Mouse (Mus musculus) cerebellum, postnatal 36 days (tissue): Measurements from ENCODE around the gene Zfp827.

ENCODE experiments used
- DNase-seq, 2 experiments: peaks; one replicate each; pipeline ENCODE4 v3.0.0; 2021 to 2022; ENCODE audit warnings: mixed read lengths in 2 of 2

Zfp827 gene

DNA sequence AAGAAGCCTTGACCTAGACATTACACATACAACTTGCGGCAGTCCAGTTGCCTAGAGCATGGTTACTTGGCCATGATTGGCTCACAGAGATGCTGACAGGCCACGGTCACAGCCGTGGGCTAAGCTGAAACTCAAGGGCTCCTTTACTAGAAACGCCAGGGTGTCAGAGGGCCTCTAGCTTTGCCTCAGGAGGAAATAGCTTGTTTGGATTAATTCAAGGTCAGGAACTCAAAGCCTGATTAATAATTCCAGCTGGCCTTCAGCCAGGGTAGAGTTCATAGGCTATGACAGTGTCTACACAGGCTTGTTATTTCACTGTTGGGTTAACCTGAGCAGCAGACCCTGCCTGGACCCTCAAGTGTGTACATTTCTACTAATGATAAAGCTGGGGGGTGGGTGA is 132.1 kb downstream of the Zfp827 start:
- no peak for DNase-seq

DNA sequence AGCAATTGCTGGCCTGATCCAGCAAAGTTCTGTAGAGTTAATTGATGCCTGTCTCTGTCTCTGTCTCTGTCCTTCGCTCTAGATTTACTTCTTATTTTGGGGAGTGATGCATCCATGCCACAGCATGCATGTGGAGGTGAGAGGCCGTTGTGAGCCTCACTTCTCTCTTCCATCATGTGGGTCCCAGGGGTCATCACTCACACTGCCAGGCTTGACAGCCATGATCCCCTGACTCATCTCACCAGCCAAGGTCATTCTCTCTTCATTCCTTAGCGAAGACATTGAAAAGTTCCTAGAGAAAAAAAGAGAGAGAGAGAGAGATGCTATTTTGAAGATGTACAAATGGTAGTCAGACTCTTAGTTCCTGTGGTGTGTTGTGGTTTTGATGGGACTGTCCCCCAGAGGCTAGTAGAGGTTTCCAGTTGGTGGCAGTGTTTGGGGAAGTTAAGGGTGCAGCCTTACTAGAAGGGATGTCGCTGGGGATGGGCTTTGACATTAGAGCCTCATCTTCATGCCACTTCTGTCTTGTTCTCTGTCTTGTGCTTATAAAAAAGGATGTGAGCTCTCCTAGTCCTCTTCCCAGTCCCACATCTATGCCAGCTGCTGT is 133.0 kb downstream of the Zfp827 start:
- no peak for DNase-seq

DNA sequence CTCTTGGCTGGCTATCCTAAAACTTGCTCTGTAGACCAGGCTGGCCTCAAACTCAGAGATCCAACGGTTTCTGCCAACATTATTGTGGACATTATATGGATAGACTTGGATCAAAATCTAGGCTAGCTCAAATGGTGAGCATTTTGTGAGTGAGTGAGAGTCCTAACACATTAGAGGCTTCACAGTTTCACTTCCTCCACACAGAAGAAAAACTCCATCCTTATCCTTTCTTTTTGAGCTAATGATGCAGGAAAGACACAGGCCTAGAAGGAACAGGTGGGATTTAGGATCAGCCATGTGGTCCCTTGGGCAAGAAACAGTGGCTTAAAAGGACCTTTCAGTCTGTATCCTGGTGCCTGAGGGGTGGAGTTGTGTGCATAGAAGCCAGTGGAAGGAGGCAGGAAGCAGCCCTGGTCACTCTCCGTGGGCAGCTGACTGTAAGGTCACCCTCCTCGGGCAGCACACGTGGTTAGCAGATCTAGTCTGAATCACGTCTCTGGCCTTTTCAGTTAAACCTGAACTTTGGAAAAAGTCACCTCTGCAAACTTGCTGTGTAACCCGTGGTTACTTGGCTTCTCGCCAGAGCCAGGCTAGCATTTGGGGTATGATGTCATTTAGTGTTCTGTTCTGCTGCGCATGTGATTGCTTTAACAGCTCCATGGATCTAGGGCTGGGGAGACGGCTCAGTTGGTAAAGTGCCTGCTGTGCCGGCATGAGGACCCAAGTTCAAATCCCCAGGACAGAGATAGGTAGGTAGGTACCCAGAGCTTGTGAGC is 134.5 kb downstream of the Zfp827 start:
- DNase-seq: peak; percentile 46 to 49

DNA sequence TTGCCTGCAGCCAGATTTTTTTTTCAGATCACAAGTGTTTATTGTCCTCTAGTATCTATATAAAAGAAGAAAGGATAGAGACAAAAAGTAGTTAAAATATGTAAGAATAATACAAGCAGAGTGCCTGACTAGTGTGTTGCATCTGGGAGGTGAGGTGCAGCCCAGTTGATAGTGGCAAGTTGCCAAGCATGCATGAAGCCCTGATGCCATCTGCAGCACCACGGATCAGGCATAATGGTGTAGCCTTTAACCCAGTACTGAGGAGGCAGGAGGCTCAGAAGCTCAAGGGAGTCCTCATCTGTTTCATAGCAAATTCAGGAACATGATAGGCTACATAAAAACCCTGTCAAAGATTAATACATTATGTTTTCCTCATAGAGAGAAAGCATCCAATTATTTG is 136.1 kb downstream of the Zfp827 start:
- peak in 1 of 2 experiments; percentile 19 for DNase-seq

DNA sequence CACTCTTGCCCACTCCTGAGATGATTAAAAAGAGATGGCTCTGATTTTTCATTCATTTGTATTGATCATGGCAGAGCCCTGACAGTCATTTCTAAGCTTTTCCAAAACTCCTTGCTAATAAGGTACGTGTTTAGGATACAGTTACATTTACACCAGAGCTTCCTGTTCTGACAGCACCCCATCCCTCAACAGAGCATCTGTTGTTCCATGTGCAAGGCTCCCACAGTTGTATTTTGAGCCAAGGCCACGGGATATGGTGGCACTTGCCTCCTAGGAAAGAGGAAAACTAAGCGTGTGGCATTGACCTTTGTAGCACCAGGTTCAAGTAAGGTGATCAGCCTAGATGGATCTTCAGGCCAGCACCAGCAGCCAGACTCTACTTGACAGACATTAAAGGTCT is 137.0 kb downstream of the Zfp827 start:
- DNase-seq: no peak

DNA sequence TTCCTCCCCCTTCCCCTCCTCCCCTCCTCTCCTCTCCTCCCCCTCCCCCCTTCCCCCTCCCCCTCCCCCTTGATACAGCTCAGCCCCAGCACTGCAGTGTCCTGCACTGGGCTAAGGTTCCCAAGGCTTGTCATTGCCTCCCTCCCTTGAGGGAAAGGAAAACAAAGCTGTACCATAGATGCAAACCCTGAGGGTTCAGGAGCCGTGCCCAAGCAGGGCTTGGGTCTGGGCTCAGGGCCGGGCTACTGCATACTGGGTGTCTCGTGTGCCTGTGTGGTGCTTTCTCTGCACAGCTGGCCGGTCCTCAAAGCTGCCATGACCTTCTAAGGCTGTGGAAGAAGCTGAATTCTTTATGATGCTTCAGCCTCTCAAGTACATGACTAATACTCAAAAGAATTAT is 145.4 kb downstream of the Zfp827 start:
- DNase-seq: no peak

DNA sequence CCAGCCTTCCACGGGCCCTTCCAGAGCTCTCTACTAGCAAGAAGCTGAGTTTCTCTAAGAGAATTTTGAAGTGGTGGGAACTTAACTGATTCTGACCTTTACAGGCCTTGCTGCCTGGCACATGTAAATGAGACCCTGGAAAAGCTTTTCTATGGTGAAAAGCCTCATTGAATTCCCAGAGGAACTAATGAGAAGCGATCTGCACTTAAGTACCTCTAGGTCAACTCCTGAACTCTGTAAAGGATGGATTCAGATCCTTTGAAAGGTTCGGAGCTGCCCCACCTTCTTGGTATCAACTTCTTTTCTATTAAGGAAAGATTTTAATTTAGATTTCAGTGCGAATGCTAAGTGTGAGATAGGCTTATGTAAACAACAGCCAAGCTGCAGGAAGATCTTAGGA is 147.8 kb downstream of the Zfp827 start:
- DNase-seq: no peak

DNA sequence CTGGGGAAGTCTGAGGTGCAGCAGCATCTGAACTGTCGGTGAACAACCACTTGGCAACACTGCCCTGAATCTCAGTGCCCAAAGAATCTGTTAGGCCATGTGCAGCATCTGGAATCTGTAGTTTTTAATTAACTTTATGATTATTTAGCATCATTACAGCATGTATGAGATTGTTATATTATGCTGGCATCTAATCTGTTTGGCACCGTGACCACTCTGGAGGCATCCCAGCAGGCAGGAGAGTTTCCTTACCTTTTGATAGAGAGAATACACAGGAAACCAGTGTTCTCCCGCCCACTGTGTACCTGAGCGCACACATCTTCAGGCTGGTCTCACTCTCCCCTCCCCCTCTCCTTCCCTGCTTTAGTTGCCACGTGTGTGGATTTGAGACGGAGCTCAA is 151.4 kb downstream of the Zfp827 start:
- no peak for DNase-seq

DNA sequence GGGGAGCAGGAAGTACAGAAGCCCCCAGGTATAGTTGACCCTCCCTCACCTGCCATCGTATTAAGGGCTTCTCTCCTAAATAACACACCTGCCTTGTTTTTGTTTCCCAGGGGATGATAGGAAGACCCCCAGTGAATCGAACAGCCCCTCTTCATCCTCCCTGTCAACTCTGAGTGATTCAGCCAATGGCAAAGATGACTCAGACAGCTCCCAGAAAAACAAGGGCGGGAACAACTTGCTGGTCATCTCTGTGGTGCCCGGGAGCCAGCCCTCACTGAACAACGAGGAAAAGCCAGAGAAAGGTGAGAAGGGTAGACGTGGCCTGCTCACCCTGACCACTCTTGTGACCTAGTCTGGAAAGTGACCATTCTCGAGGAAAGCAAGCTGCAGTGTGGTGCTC is 157.3 kb downstream of the Zfp827 start:
- no peak for DNase-seq

DNA sequence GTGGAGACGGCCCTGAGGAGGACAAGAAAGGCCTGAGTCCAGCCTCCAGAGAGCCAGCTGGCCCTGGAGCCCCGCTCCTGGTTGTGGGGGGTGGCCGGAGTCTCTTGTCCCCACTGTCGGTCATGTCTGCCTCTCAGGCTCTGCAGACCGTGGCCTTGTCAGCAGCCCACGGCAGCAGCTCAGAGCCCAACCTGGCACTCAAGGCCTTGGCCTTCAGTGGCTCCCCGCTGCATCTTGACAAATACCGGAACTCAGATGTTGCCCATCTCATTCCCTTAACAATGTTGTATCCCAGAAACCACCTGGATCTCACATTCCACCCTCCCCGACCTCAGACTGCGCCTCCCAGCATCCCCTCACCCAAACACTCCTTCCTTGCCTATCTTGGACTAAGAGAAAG is 161.8 kb downstream of the Zfp827 start:
- no peak for DNase-seq

DNA sequence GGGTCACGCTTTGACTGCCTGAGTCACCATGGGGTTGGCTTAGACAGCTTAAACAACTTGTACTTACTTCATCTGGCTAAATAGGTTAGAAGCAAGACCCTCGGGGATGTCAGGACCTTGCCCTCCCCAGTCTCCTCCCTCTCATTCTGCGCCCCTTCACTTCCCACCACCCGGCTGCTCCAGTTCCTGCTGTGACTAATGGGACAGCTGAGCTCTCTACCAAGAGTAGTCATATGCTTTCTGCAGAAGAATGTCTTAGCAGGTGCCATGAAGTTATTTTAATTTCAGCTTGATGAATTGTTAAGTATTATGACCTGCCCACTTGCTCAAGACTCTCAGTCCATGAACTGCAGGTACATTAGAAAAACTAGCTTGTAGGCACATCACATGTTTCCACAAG is 168.2 kb downstream of the Zfp827 start:
- no peak for DNase-seq

DNA sequence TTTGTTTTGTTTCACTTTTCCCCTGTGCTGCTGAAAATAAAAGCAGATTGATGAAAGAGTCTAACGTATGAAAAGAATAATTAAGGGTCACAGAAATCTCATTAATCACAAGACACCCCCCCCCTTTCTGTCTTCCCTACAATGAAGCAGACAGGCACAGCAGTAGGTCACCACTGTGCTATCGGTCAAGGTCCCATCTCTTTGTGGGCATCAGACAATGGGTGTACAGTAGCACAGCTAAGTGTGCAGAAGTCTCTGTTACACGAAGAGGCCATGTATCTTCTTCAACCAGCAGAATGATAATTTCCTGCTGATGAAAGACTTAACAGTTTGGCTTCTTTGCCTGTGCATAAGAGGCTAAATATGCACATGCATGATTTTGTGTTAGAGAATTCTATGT is 170.4 kb downstream of the Zfp827 start:
- no peak for DNase-seq

DNA sequence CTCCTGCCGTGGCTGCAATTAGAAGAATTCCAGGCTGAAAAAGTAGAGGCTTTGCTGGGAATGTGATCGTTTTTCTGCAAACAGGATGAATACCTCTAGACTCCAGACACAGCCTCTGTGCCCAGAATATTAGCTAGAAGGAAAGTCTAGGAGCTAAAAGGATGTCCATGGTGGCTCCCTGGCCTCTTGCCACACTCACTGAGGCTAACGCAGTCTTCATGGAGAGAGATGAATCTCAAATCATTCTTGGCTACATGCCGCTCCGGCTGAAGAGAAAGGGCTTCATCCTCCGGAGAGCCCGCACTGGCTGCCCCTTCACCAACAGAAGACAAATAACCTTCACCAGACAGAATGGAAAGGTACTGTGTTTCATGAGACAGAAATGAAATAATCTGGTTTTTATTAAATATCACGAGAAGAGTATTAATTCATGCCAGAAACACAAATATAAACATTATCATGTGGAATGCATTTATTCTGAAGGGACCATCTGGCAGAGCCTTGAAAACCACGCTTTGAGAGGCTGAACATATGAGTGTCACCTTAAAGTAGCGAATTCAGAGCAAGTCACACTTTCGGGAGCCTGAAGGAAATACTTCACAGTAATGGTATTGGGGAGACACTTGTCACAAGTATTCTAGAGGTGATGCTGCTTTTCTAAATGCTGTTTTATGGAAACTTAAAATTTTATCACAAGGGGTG is 173.4 kb downstream of the Zfp827 start:
- peak; percentile 41 to 49 for DNase-seq

DNA sequence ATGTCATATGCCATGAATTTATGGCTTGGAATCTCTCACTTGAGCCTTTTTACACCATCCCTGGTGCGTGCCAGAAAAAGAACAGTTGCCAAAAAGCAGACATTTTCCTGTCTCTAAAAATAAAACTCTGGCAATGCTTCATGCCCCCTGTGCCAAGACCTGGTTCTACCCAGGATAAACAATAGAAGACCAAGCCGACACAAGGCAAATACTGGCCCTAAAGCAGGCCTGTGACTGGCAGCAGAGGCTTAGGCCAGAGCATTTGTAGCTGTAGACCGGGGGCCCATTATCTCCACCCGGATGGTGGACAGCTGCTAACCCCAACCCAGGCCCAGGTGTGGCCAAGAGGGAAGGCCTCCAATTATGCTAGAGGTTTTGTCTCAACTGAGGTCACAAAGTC is 178.7 kb downstream of the Zfp827 start:
- peak; percentile 83 to 88 for DNase-seq

DNA sequence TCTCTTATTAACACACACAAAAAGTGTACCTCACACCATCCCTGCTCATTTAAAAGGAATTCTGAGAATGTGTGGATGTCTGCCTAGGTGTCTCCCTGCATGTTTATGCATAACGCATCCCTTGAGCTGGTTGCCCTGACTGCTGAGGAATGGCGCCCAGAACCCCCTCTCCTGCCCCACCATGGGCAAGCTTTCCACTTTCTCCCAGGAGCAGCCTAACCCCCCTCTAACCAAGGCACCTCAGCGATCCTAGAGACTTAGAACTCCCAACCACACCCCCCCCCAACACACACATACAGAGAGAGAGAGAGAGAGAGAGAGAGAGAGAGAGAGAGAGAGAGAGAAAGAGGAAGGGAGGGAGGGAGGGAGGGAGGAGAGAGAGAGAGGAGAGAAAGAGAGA is 179.9 kb downstream of the Zfp827 start:
- DNase-seq: no peak

DNA sequence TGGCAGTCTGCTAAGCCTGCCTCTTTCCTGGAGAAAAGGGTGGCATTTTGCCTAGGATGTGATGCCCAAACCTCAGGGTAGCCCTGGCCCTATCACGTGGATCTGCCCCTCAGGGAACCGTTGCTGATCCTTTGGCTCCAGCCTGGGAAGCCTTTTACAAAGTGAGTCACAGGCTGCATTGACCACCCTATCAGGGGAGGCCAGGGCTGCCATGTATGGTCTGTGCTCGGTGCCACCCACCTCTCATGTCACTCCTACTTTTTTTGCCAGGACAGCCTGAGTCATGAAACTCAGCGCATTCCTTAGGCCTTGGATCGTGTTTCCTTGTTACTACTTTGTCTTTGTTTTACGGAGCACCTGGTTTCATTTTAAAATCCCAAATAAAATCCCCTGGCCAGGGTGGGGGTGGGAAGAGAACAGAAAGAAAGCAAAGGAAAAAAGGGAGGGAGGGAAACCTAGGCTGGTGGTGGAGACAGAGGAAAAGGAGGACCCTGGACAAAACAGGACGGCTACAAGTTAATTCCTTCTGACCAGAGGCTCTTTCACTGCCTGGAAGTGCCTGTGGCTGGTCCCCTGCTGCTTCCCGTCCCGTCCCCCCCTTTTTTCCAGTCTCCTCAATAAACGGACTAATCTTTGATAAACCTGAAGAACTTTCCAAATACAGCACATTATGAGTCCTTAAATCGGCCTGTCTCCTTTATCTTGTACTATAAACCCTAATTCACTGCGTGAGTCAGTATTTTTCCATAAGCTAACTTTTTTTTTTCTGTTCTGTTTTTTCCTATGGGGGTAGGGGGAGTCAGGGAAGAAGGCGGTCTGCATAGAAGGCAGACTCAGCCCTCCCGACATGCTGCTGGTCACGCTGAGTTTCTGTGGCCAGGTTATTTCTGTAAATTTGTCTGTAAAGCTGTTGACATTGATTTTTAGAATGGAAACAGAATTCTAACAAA is 180.7 kb downstream of the Zfp827 start:
- peak; percentile 58 to 64 for DNase-seq

DNA sequence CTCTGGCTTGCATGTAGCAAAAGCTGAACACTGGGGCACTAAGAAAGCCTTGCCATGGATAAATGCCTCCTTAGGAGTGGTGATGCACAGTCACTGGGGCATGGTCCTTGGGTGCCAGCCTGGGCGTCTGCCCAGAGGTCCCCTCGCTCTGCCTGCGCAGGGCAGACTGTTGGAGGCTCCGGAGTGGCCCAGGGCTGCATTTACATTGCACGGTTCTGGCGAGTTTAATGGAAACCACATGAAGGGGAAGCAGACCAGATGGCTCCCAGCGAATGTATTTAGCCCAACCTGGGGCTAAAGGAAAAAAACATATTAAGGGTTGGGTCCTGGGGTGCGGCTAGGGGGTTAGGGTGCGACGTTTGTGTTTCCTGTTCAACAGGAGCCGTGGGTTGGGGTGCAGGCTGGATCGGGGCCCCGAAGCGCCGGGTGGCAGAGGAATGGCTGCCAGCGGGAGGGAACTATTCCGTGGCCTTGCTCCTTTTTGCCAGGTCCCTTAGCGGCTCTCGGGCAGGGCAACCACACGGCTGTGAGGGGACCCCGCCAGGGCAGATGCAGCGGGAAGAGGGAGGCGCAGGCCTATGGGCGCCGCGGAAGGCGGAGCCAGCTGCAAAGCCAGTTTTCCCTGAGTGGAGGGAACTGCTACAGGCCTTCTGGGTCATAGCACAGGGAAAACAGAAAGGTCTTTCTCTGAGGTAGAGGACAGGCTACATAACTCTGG is 181.6 kb downstream of the Zfp827 start:
- peak; percentile 63 to 69 for DNase-seq

DNA sequence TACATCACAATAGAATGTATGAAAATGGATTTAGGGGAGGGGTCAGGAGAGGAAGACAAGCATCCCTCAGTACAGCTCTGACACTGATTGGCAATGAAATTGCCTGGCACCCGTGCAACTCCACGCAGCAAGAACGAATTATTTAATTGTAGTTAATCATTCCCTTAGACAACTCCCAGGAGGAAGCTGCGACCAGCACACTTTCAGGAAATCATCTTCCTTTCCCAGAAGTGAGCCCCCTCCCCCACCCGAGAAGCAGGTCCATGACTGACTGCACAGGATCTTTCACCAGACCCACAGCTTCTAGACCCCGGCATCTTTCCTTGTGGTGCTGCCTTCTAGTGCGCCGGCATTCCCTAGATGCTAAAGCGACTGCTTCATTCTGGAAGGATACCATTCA is 183.4 kb downstream of the Zfp827 start:
- DNase-seq: no peak

DNA sequence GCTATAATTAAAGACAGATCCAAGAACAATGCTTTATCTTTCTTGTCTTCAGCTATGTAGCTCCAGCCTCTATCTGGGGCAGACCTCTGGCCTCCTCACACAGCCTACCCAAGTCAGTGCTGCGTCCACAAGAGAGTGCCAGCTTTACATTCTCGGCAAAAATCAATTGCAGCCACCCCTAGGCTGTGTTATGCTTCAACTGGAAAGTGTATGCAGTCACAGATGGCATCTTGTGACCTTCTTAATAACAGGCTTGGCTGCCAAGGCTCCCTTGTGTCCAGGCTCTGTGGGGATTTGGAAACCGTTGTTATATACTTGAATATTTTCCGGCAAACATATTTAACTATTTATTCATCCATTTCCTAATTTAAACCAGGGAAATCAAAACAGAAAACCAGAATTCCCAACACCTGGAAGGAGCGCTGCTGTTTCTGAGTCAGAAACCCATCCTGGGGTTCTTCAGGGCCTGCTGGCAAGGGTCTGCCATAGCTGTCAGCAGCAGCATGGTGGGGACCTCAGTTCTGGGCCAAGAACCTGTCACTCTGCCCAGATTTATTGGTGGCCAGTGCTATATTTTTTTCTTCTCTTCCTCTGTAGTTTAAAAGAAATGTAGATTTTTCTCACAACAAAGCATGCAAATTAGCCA is 194.0 kb downstream of the Zfp827 start:
- peak; percentile 59 to 68 for DNase-seq

DNA sequence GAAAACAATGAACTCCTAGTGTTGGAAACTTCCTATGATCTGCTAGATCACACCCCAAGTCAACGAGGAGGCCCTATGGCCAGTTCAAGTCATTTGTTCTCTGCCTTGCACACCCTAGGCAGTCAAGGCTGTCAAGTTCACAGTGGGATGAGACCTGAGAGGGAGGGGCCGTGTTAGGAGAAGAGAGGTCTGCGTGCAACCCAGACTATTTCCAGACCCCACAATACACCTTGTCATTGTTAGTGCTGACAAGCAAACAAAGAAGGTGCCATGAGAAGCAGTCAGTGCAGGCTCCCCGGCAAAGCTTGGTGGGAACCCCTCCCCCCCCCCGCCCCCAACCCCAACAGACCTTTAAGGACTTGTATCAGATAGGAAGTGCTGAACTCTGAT is 194.5 kb downstream of the Zfp827 start:
- peak in 1 of 2 experiments; percentile 19 for DNase-seq

DNA sequence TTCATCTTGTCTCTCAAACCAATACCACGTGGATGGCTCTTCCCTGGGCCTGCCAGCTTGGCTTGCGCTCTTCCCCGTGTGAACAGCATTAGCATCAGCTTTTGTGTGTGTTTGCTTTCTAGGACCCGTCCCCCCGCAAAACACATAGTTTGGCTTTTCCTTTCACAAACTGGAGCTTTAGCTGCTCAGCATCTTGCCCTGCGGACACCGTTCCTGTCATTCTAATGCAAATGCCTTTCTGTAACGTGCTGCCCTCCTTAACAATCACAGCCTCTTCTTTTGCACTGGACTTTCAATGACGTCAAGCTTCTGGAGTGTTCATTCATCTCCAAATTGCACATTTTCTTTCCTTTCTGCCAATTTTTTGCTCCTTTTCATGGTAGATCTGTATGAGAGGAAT is 196.1 kb downstream of the Zfp827 start:
- no peak for DNase-seq

DNA sequence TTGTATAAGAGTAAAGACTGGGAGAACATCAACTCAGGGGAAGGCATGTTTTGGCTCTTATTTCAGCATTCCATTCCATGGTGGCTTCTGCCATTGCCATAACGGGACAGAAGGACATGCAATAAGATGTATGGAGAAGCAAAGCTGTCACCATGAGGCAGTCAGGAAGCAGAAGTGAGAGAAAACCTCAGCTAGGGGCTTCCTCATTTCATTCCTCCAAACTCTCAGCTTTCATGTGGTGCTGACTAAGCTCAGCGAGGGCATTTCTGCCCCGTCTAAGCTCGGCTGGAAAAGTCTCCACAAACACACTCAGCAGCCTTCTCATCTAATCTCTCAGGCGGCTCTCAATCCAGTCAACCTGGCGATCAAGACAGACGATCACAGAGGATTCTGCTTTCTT is 197.3 kb downstream of the Zfp827 start:
- no peak for DNase-seq
